Mouse (Mus musculus) embryo, embryonic 11 days (tissue): ENCODE results near the gene Rbbp4.

ENCODE experiments used
- DNase-seq: peaks from one replicate; pipeline ENCODE4 v3.0.0-alpha.2; 2015

The Rbbp4 gene

GRCm38 (mm10) chr4:129351111-129351510 is 15.9 kb upstream of the Rbbp4 start:
- DNase-seq, result no peak

GRCm38 (mm10) chr4:129350644-129351043 is 15.5 kb upstream of the Rbbp4 start:
- peak; percentile 89 for DNase-seq

GRCm38 (mm10) chr4:129346481-129347154 is 11.4 kb upstream of the Rbbp4 start:
- DNase-seq, result no peak

- no peak for DNase-seq
These were observed 7.5 kb upstream of the Rbbp4 start for GRCm38 (mm10) chr4:129342705-129343104.

GRCm38 (mm10) chr4:129341888-129342287 is 6.7 kb upstream of the Rbbp4 start:
- DNase-seq, result peak; percentile 10

GRCm38 (mm10) chr4:129339743-129340142 is 4.6 kb upstream of the Rbbp4 start:
- no peak for DNase-seq

GRCm38 (mm10) chr4:129336291-129336690 is 1.1 kb upstream of the Rbbp4 start:
- peak; percentile 10 for DNase-seq

- DNase-seq, result peak; percentile 78
These were observed 424 bp downstream of the Rbbp4 start for GRCm38 (mm10) chr4:129334677-129335215.

GRCm38 (mm10) chr4:129332846-129333245 is 2.3 kb downstream of the Rbbp4 start:
- DNase-seq, result no peak

- DNase-seq, result no peak
These were observed 9.0 kb downstream of the Rbbp4 start for GRCm38 (mm10) chr4:129326191-129326590.

- DNase-seq, result no peak
These were observed 10.4 kb downstream of the Rbbp4 start for GRCm38 (mm10) chr4:129324756-129325155.

GRCm38 (mm10) chr4:129323491-129323890 is 11.7 kb downstream of the Rbbp4 start:
- no peak for DNase-seq

- DNase-seq, result no peak
These were observed 13.1 kb downstream of the Rbbp4 start for GRCm38 (mm10) chr4:129322042-129322441.

GRCm38 (mm10) chr4:129320876-129321275 is 14.3 kb downstream of the Rbbp4 start:
- no peak for DNase-seq

- DNase-seq, result no peak
These were observed 21.3 kb downstream of the Rbbp4 start for GRCm38 (mm10) chr4:129313886-129314285.

- no peak for DNase-seq
These were observed 27.2 kb downstream of the Rbbp4 start for GRCm38 (mm10) chr4:129307936-129308335.

GRCm38 (mm10) chr4:129304306-129304705 is 30.9 kb downstream of the Rbbp4 start:
- no peak for DNase-seq

- DNase-seq, result no peak
These were observed 31.4 kb downstream of the Rbbp4 start for GRCm38 (mm10) chr4:129303816-129304215.

GRCm38 (mm10) chr4:129303401-129303800 is 31.8 kb downstream of the Rbbp4 start:
- DNase-seq, result peak; percentile 23

GRCm38 (mm10) chr4:129299121-129299520 is 36.0 kb downstream of the Rbbp4 start:
- DNase-seq, result no peak

GRCm38 (mm10) chr4:129297724-129298123 is 37.4 kb downstream of the Rbbp4 start:
- no peak for DNase-seq

- no peak for DNase-seq
These were observed 39.1 kb downstream of the Rbbp4 start for GRCm38 (mm10) chr4:129296066-129296465.

- DNase-seq, result no peak
These were observed 40.0 kb downstream of the Rbbp4 start for GRCm38 (mm10) chr4:129295188-129295587.

- peak; percentile 30 for DNase-seq
These were observed 41.5 kb downstream of the Rbbp4 start for GRCm38 (mm10) chr4:129293702-129294101.

- no peak for DNase-seq
These were observed 42.3 kb downstream of the Rbbp4 start for GRCm38 (mm10) chr4:129292831-129293230.
